Mouse (Mus musculus): ENCODE results near the gene Spata45. TPM values are rescaled to one million over a fixed set of nuclear protein-coding genes. Genes with fewer than 3 reads are reported as not detected.

Gene Spata45
- total RNA-seq, 2 experiments from 2014 or later, result not detected

- intact Hi-C loops (cut with DNase I), result loop anchor here (1.0 to 5.0 kb wide), 3 partner anchors 52 to 202 kb away; no protein-coding TSS in a partner anchor
- peak; percentile 64 to 73 for DNase-seq
Observed at GRCm38 (mm10) chr1:191075199-191075883, 38.9 kb downstream of the Spata45 start.

- intact Hi-C loops (cut with DNase I), result no loop called here
- no peak for DNase-seq
Observed at GRCm38 (mm10) chr1:191083230-191083629, 46.8 kb downstream of the Spata45 start.

- peak; percentile 53 to 69 for DNase-seq
- intact Hi-C loops (cut with DNase I), result no loop called here
Observed at GRCm38 (mm10) chr1:191084951-191085559, 48.6 kb downstream of the Spata45 start.

GRCm38 (mm10) chr1:191085597-191085996, 49.2 kb downstream of the Spata45 start:
- intact Hi-C loops (cut with DNase I), result no loop called here
- DNase-seq, result no peak

- DNase-seq, result no peak
- intact Hi-C loops (cut with DNase I), result no loop called here
Observed at GRCm38 (mm10) chr1:191086304-191086878, 50.0 kb downstream of the Spata45 start.

- intact Hi-C loops (cut with DNase I), result no loop called here
- no peak for DNase-seq
Observed at GRCm38 (mm10) chr1:191086960-191087359, 50.5 kb downstream of the Spata45 start.

GRCm38 (mm10) chr1:191087955-191088354, 51.5 kb downstream of the Spata45 start:
- no peak for DNase-seq
- intact Hi-C loops (cut with DNase I), result no loop called here

GRCm38 (mm10) chr1:191089355-191089754, 52.9 kb downstream of the Spata45 start:
- DNase-seq, result no peak
- intact Hi-C loops (cut with DNase I), result no loop called here

- DNase-seq, result no peak
- intact Hi-C loops (cut with DNase I), result no loop called here
Observed at GRCm38 (mm10) chr1:191092050-191092449, 55.6 kb downstream of the Spata45 start.

Other genes with a start within 250 kb of the Spata45 start
- gene Rps6kc1, start 124.9 kb upstream of the Spata45 start, total RNA-seq (2021), result 10 to 100 TPM; 17.4 to 17.9 TPM
- 10 to 100 TPM; 27.9 to 29.9 TPM for gene Angel2, start 111.5 kb upstream of the Spata45 start, total RNA-seq (2021)
- under 1 TPM; 0.35 to 0.56 TPM for gene Vash2, start 57.3 kb upstream of the Spata45 start, total RNA-seq (2021)
- 1 to 10 TPM; 5.0 to 5.4 TPM for gene Flvcr1, start 10.5 kb upstream of the Spata45 start, total RNA-seq (2021)
- gene Tatdn3, start 26.3 kb downstream of the Spata45 start, total RNA-seq (2021), result 10 to 100 TPM; 12.2 to 15.5 TPM
- gene Nsl1, start 26.4 kb downstream of the Spata45 start, total RNA-seq (2021), result under 1 TPM; 0.27 to 0.75 TPM
- under 1 TPM; 0.39 to 0.62 TPM for gene Batf3, start 61.2 kb downstream of the Spata45 start, total RNA-seq (2021)
- gene Fam71a, start 128.2 kb downstream of the Spata45 start, total RNA-seq (2021), result not detected
- gene Atf3, start 181.4 kb downstream of the Spata45 start, total RNA-seq (2021), result 10 to 100 TPM in 1 of 2 experiments, 1 to 10 TPM in 1; 5.0 to 17.9 TPM

Data from heart, postnatal 36 days (tissue).